Mouse (Mus musculus): ENCODE measurements around the gene Abcb1b.
"Not testable (repeated sequence)": the region's sequence is repeated elsewhere in the genome, so short reads cannot be mapped to it uniquely, and the experiment has no call there.

Gene Abcb1b

GRCm38 (mm10) chr5:8863580-8864337 lies 65.8 kb downstream of the Abcb1b start:
- DNase-seq (ENCODE audit: low spot score in 2 of 2): no peak

- not testable (repeated sequence) for DNase-seq (ENCODE audit: low spot score in 2 of 2)
Observed at GRCm38 (mm10) chr5:8865630-8866029, 67.7 kb downstream of the Abcb1b start.

GRCm38 (mm10) chr5:8866366-8866765 lies 68.4 kb downstream of the Abcb1b start:
- DNase-seq (ENCODE audit: low spot score in 2 of 2): no peak

- peak in 1 of 2 experiments; percentile 27 for DNase-seq (ENCODE audit: low spot score in 2 of 2)
Observed at GRCm38 (mm10) chr5:8868019-8868418, 70.1 kb downstream of the Abcb1b start.

- no peak for DNase-seq (ENCODE audit: low spot score in 2 of 2)
Observed at GRCm38 (mm10) chr5:8872979-8873915, 75.3 kb downstream of the Abcb1b start.

GRCm38 (mm10) chr5:8877086-8877485 lies 79.1 kb downstream of the Abcb1b start:
- DNase-seq (ENCODE audit: low spot score in 2 of 2): no peak

GRCm38 (mm10) chr5:8877800-8878199 lies 79.9 kb downstream of the Abcb1b start:
- no peak for DNase-seq (ENCODE audit: low spot score in 2 of 2)

GRCm38 (mm10) chr5:8885837-8886236 lies 87.9 kb downstream of the Abcb1b start:
- DNase-seq (ENCODE audit: low spot score in 2 of 2): no peak

GRCm38 (mm10) chr5:8893300-8894103 lies 95.6 kb downstream of the Abcb1b start, which contains the start of gene Abcb4:
Abcb4 (plus strand) TSS chr5:8893717.
- peak; percentile 70 to 75 for DNase-seq (ENCODE audit: low spot score in 2 of 2)

GRCm38 (mm10) chr5:8894104-8894425 lies 96.1 kb downstream of the Abcb1b start:
- no peak for DNase-seq (ENCODE audit: low spot score in 2 of 2)

- no peak for DNase-seq (ENCODE audit: low spot score in 2 of 2)
Observed at GRCm38 (mm10) chr5:8894641-8895490, 96.9 kb downstream of the Abcb1b start.

- DNase-seq (ENCODE audit: low spot score in 2 of 2): no peak
Observed at GRCm38 (mm10) chr5:8896198-8896597, 98.3 kb downstream of the Abcb1b start.

GRCm38 (mm10) chr5:8898246-8898645 lies 100.3 kb downstream of the Abcb1b start:
- DNase-seq (ENCODE audit: low spot score in 2 of 2): no peak

GRCm38 (mm10) chr5:8901001-8901400 lies 103.1 kb downstream of the Abcb1b start:
- no peak for DNase-seq (ENCODE audit: low spot score in 2 of 2)

GRCm38 (mm10) chr5:8902141-8902817 lies 104.3 kb downstream of the Abcb1b start:
- DNase-seq (ENCODE audit: low spot score in 2 of 2): no peak

- DNase-seq (ENCODE audit: low spot score in 2 of 2): no peak
Observed at GRCm38 (mm10) chr5:8904539-8904938, 106.6 kb downstream of the Abcb1b start.

- no peak for DNase-seq (ENCODE audit: low spot score in 2 of 2)
Observed at GRCm38 (mm10) chr5:8911567-8912198, 113.7 kb downstream of the Abcb1b start.

Data from right cerebral cortex, postnatal 10 days (tissue).